Mouse (Mus musculus): Measurements from ENCODE around the gene Aldh1b1. TPM values are rescaled to one million over a fixed set of nuclear protein-coding genes. Genes with fewer than 3 reads are reported as not detected.

Gene Aldh1b1
- polyA plus RNA-seq, 1 experiment = 13.1 TPM

DNA sequence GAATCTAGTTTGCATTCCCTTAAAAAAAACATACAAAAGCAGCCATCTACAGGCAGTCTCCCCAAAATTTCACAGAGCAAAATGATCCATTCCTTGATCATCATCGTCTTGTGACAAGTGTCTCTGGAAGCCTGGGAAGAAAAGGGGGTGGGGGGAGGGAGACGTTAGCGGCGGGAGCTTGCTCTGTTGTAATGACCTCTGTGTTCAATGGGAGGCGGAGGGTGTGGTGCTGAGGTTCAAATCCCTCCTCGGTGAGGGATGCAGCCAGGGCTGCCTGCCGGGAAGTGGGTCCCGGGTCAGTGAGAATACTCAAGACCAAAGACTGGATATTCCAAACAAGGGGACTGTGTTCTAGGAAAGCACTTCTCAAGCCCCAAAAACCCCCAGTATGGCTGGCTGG is 12.4 kb downstream of the Aldh1b1 start:
- Histone ChIP-seq H3K4me3 (replicated peaks; ENCODE audit: control insufficient read depth, low read depth, low read length) (no peak overlapping the region), H3K27ac (ENCODE audit: control insufficient read depth, insufficient read depth, low read depth, low read length, poor library complexity) (no peak overlapping the region), H3K4me1 (ENCODE audit: control insufficient read depth, insufficient read depth, low read length) (no peaks in the 10 kb centered on the region)
- TF ChIP-seq CTCF (IDR thresholded peaks at IDR 0.05; ENCODE audit: control insufficient read depth, insufficient read depth, low read length) (no peak), POLR2A (IDR thresholded peaks at IDR 0.05; ENCODE audit: borderline replicate concordance, control insufficient read depth, low read depth, low read length) (no peak)
- 55% methylated on average over 8 of the region's 8 CpGs for WGBS

- Histone ChIP-seq H3K4me3 (replicated peaks; ENCODE audit: control insufficient read depth, low read depth, low read length) (no peak overlapping the region), H3K4me1 (ENCODE audit: control insufficient read depth, insufficient read depth, low read length) (no peaks in the 10 kb centered on the region), H3K27ac (ENCODE audit: control insufficient read depth, insufficient read depth, low read depth, low read length, poor library complexity) (no peak overlapping the region)
- 64% methylated on average over 7 of the region's 7 CpGs for WGBS
- TF ChIP-seq POLR2A (IDR thresholded peaks at IDR 0.05; ENCODE audit: borderline replicate concordance, control insufficient read depth, low read depth, low read length) (no peak), CTCF (IDR thresholded peaks at IDR 0.05; ENCODE audit: control insufficient read depth, insufficient read depth, low read length) (0 out of 2 replicates have a peak, but pooled peaks have one; percentile 11)
These were observed 16.7 kb downstream of the Aldh1b1 start for GRCm38 (mm10) chr4:45815542-45815941.

- 29% methylated on average over 4 of the region's 4 CpGs for WGBS
- TF ChIP-seq POLR2A (IDR thresholded peaks at IDR 0.05; ENCODE audit: borderline replicate concordance, control insufficient read depth, low read depth, low read length) = no peak
- TF ChIP-seq CTCF (IDR thresholded peaks at IDR 0.05; ENCODE audit: control insufficient read depth, insufficient read depth, low read length) = no peak
- Histone ChIP-seq H3K4me1 (ENCODE audit: control insufficient read depth, insufficient read depth, low read length) (no peaks in the 10 kb centered on the region), H3K27ac (ENCODE audit: control insufficient read depth, insufficient read depth, low read depth, low read length, poor library complexity) (no peak overlapping the region), H3K4me3 (replicated peaks; ENCODE audit: control insufficient read depth, low read depth, low read length) (no peak overlapping the region)
These were observed 20.0 kb downstream of the Aldh1b1 start for GRCm38 (mm10) chr4:45818814-45819207.

- Histone ChIP-seq H3K4me1 (ENCODE audit: control insufficient read depth, insufficient read depth, low read length) (no peaks in the 10 kb centered on the region), H3K27ac (ENCODE audit: control insufficient read depth, insufficient read depth, low read depth, low read length, poor library complexity) (no peak overlapping the region), H3K4me3 (replicated peaks; ENCODE audit: control insufficient read depth, low read depth, low read length) (no peak overlapping the region)
- under 1% methylated on average over 17 of the region's 17 CpGs for WGBS
- TF ChIP-seq POLR2A (IDR thresholded peaks at IDR 0.05; ENCODE audit: borderline replicate concordance, control insufficient read depth, low read depth, low read length) (no peak), CTCF (IDR thresholded peaks at IDR 0.05; ENCODE audit: control insufficient read depth, insufficient read depth, low read length) (no peak)
These were observed 20.5 kb downstream of the Aldh1b1 start for GRCm38 (mm10) chr4:45819208-45819931.

GRCm38 (mm10) chr4:45820074-45820830 is 21.4 kb downstream of the Aldh1b1 start:
- WGBS = 42% methylated on average over 8 of the region's 8 CpGs

GRCm38 (mm10) chr4:45821995-45822394 is 23.2 kb downstream of the Aldh1b1 start:
- 63% methylated on average over 3 of the region's 3 CpGs for WGBS
- TF ChIP-seq CTCF (IDR thresholded peaks at IDR 0.05; ENCODE audit: control insufficient read depth, insufficient read depth, low read length) (no peak), POLR2A (IDR thresholded peaks at IDR 0.05; ENCODE audit: borderline replicate concordance, control insufficient read depth, low read depth, low read length) (no peak)

More at GRCm38 (mm10) chr4:45820074-45820830, 21.4 kb downstream of the Aldh1b1 start:
- H3K4me1 ChIP-seq (ENCODE audit: control insufficient read depth, insufficient read depth, low read length) = no peaks in the 10 kb centered on the region
- H3K4me3 ChIP-seq (replicated peaks; ENCODE audit: control insufficient read depth, low read depth, low read length) = no peak overlapping the region
- H3K27ac ChIP-seq (ENCODE audit: control insufficient read depth, insufficient read depth, low read depth, low read length, poor library complexity) = no peak overlapping the region
- peak; percentile 74 for TF ChIP-seq CTCF (IDR thresholded peaks at IDR 0.05; ENCODE audit: control insufficient read depth, insufficient read depth, low read length)
- TF ChIP-seq POLR2A (IDR thresholded peaks at IDR 0.05; ENCODE audit: borderline replicate concordance, control insufficient read depth, low read depth, low read length) = no peak

GRCm38 (mm10) chr4:45822781-45823575 is 24.2 kb downstream of the Aldh1b1 start:
- no peak overlapping the region for H3K4me3 ChIP-seq (replicated peaks; ENCODE audit: control insufficient read depth, low read depth, low read length)
- TF ChIP-seq POLR2A (IDR thresholded peaks at IDR 0.05; ENCODE audit: borderline replicate concordance, control insufficient read depth, low read depth, low read length) = no peak
- TF ChIP-seq CTCF (IDR thresholded peaks at IDR 0.05; ENCODE audit: control insufficient read depth, insufficient read depth, low read length) = no peak
- no peaks in the 10 kb centered on the region for H3K4me1 ChIP-seq (ENCODE audit: control insufficient read depth, insufficient read depth, low read length)
- H3K27ac ChIP-seq (ENCODE audit: control insufficient read depth, insufficient read depth, low read depth, low read length, poor library complexity) = no peak overlapping the region
- WGBS = 51% methylated on average over 11 of the region's 11 CpGs

More at GRCm38 (mm10) chr4:45821995-45822394, 23.2 kb downstream of the Aldh1b1 start:
- no peaks in the 10 kb centered on the region for H3K4me1 ChIP-seq (ENCODE audit: control insufficient read depth, insufficient read depth, low read length)
- no peak overlapping the region for H3K27ac ChIP-seq (ENCODE audit: control insufficient read depth, insufficient read depth, low read depth, low read length, poor library complexity)
- no peak overlapping the region for H3K4me3 ChIP-seq (replicated peaks; ENCODE audit: control insufficient read depth, low read depth, low read length)
